Mouse (Mus musculus) small intestine, adult 2 months (tissue): ENCODE data around the gene Dhrs3.

Experiments
- CTCF ChIP-seq: fragments of 200-500 bp; IDR thresholded peaks from 2 replicates; pipeline ENCODE4 v1.5.1; 2012; ENCODE audit warnings: low read depth, mild to moderate bottlenecking, control low read depth, inconsistent platforms, low read length, moderate library complexity, mixed read lengths; ENCODE audit not compliant: insufficient replicate concordance, insufficient read length; ENCODE audit errors: extremely low read depth
- POLR2A ChIP-seq: fragments of 200-500 bp; IDR thresholded peaks from 2 replicates; pipeline ENCODE4 v1.6.1; 2012; ENCODE audit warnings: low read depth, mild to moderate bottlenecking, control low read depth, inconsistent platforms, low read length, moderate library complexity

- no peak for TF ChIP-seq POLR2A
- TF ChIP-seq CTCF = no peak
Measured at GRCm38 (mm10) chr4:144886460-144886859, 6.2 kb upstream of the Dhrs3 start.
